Mouse (Mus musculus): Measurements from ENCODE around the gene Numb. TPM values are rescaled to one million over a fixed set of nuclear protein-coding genes. Genes with fewer than 3 reads are reported as not detected.
"Not testable (repeated sequence)": the region's sequence is repeated elsewhere in the genome, so short reads cannot be mapped to it uniquely, and the experiment has no call there.

Numb gene
- polyA plus RNA-seq, 1 experiment from 2014 or later: 37.6 TPM

DNA sequence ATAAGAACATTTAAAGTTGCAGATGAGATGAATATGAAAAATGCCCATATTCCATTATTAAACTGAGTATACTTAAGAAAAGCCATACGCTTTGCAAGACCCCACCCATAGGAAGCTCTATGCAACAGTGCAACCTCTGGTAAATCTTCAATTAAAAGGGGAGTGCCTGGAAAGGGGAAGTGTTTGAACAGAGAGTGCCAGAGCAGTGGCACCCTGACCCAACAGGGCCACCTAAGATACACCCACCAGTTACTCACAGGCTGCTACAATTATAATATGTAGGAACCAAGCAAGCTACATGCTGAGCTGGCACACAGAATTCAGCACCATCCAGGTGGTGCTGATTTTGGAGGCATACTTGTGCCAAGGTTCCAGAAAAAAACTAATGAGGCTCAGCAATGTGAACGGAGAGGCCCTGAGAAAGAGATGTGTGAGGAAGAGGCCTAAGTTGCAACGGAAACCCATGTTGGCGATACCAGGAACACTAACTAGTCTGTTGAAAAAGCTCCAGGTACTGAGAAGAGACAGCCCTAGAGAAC lies 7.5 kb downstream of the Numb start:
- DNase-seq (ENCODE audit: low spot score) (no peak), ATAC-seq (ENCODE audit: insufficient number of reproducible peaks, low FRiP score, low TSS enrichment, low read depth) (no peak)
- Histone ChIP-seq H3K9ac (ENCODE audit: low read length) (no peak overlapping the region), H3K4me1 (ENCODE audit: control insufficient read depth, insufficient read depth, low read length) (no peaks in the 10 kb centered on the region), H3K4me2 (ENCODE audit: low read depth, severe bottlenecking) (no peak overlapping the region), H3K27me3 (ENCODE audit: control insufficient read depth, insufficient read depth, low read length) (no peaks in the 10 kb centered on the region), H3K9me3 (ENCODE audit: control insufficient read depth, low read length) (no peaks in the 10 kb centered on the region), H3K36me3 (ENCODE audit: control insufficient read depth, insufficient read depth, low read length) (no peaks in the 10 kb centered on the region), H3K4me3 (ENCODE audit: low read depth, low read length) (no peak overlapping the region), H3K27ac (replicated peaks; ENCODE audit: low read depth, low read length) (no peak overlapping the region)
- WGBS: 89% methylated on average over 4 of the region's 4 CpGs

DNA sequence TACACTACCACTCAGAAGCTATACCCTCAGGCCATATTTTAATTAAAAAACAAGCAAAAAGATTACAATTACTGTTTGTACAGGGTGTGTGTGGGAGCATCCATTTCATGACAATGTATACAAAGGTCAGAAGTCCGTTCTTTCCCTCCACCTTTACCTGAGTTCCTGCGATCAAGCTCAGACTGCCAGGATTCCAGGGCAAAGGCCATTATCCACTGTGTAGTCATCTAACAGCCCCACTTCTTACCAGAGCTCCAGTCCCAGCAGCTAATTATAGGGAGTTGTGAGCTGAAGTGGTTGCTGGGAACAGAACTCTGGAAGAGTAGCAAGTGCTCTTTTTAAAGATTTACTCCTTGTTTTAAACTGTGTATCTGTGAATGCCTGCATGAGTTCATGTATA lies 11.3 kb downstream of the Numb start:
- no peaks in the 10 kb centered on the region for H3K9me3 ChIP-seq (ENCODE audit: control insufficient read depth, low read length)
- 83% methylated on average over 2 of the region's 2 CpGs for WGBS
- no peak for DNase-seq (ENCODE audit: low spot score)
- H3K27me3 ChIP-seq (ENCODE audit: control insufficient read depth, insufficient read depth, low read length): no peaks in the 10 kb centered on the region
- H3K9ac ChIP-seq (ENCODE audit: low read length): no peak overlapping the region
- ATAC-seq (ENCODE audit: insufficient number of reproducible peaks, low FRiP score, low TSS enrichment, low read depth): no peak
- H3K36me3 ChIP-seq (ENCODE audit: control insufficient read depth, insufficient read depth, low read length): no peaks in the 10 kb centered on the region
- no peak overlapping the region for H3K4me3 ChIP-seq (ENCODE audit: low read depth, low read length)
- H3K27ac ChIP-seq (replicated peaks; ENCODE audit: low read depth, low read length): no peak overlapping the region
- H3K4me2 ChIP-seq (ENCODE audit: low read depth, severe bottlenecking): no peak overlapping the region
- no peaks in the 10 kb centered on the region for H3K4me1 ChIP-seq (ENCODE audit: control insufficient read depth, insufficient read depth, low read length)

DNA sequence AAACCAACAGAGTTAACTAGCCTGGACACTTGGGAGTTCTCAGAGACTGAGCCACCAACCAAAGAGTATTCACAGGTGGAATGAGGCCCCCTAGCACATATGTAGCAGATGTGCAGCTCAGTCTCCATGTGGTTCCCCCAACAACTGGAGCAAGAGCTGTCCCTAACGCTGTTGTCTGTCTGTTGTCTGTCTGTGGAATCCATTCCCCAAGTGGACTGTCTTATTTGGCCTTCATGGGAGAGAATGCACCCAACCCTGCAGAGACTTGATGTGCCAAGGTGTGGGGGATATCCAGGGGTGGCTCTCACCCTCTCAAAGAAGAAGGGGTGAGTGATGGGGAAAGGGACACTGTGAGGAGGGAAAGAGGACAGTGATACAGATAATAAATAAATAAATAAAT lies 28.8 kb downstream of the Numb start:
- H3K4me2 ChIP-seq (ENCODE audit: low read depth, severe bottlenecking): no peak overlapping the region
- H3K36me3 ChIP-seq (ENCODE audit: control insufficient read depth, insufficient read depth, low read length): no peaks in the 10 kb centered on the region; the same call in 1 of the 2 replicates
- no peak overlapping the region for H3K27ac ChIP-seq (replicated peaks; ENCODE audit: low read depth, low read length)
- ATAC-seq (ENCODE audit: insufficient number of reproducible peaks, low FRiP score, low TSS enrichment, low read depth) (no peak), DNase-seq (ENCODE audit: low spot score) (no peak)
- no peaks in the 10 kb centered on the region for H3K4me1 ChIP-seq (ENCODE audit: control insufficient read depth, insufficient read depth, low read length)
- no peaks in the 10 kb centered on the region for H3K9me3 ChIP-seq (ENCODE audit: control insufficient read depth, low read length)
- 91% methylated on average over 1 of the region's 1 CpGs for WGBS
- no peak overlapping the region for H3K4me3 ChIP-seq (ENCODE audit: low read depth, low read length)
- no peaks in the 10 kb centered on the region for H3K27me3 ChIP-seq (ENCODE audit: control insufficient read depth, insufficient read depth, low read length)
- no peak overlapping the region for H3K9ac ChIP-seq (ENCODE audit: low read length)

DNA sequence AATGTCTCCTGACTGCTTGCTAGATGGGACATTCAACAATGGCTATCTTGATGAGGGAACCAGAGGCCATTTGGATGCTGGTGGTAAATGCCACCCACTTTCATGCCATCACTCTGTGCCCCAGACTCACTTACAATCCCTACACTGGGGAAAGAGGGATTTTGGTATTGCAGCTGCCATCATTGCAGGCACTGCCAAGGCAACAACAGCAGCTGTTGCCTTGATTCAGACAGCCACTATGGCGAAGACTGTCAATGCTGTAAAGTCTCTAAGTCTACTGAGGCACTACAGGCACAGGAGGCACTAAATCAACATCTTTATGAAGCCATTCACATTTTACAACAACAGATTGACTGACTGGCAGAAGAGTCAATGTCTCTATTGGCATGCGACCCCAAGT lies 30.5 kb downstream of the Numb start:
- H3K4me3 ChIP-seq (ENCODE audit: low read depth, low read length): no peak overlapping the region
- no peaks in the 10 kb centered on the region for H3K4me1 ChIP-seq (ENCODE audit: control insufficient read depth, insufficient read depth, low read length)
- 97% methylated on average over 2 of the region's 2 CpGs for WGBS

DNA sequence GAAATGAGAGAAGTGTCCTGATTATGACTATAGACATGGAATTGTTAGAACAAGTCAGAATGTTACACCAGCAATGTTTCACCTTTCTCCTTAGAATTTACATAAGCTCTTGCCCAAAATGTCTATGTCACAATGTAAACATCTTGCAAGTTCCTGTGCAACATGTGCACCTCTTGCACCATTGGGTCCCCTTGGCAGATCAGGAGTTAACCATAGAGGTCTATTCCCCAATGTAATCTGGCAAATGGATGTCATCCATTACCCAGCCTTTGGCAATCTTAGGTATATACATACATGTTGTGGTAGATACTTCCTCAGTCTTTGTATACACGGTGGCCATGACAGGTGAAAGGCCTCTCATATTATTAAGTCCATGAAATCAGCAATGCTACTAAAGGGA lies 32.6 kb downstream of the Numb start:
- no peak for DNase-seq (ENCODE audit: low spot score)
- Histone ChIP-seq H3K9me3 (ENCODE audit: control insufficient read depth, low read length) (no peaks in the 10 kb centered on the region), H3K4me3 (ENCODE audit: low read depth, low read length) (no peak overlapping the region), H3K36me3 (ENCODE audit: control insufficient read depth, insufficient read depth, low read length) (no peaks in the 10 kb centered on the region; the same call in 1 of the 2 replicates), H3K4me1 (ENCODE audit: control insufficient read depth, insufficient read depth, low read length) (no peaks in the 10 kb centered on the region), H3K27me3 (ENCODE audit: control insufficient read depth, insufficient read depth, low read length) (no peaks in the 10 kb centered on the region), H3K27ac (replicated peaks; ENCODE audit: low read depth, low read length) (no peak overlapping the region), H3K4me2 (ENCODE audit: low read depth, severe bottlenecking) (no peak overlapping the region), H3K9ac (ENCODE audit: low read length) (no peak overlapping the region)
- no peak for ATAC-seq (ENCODE audit: insufficient number of reproducible peaks, low FRiP score, low TSS enrichment, low read depth)
- 97% methylated on average over 1 of the region's 1 CpGs for WGBS

More for the DNA sequence above, 30.5 kb downstream of the Numb start:
- Histone ChIP-seq H3K9ac (ENCODE audit: low read length) (no peak overlapping the region), H3K27me3 (ENCODE audit: control insufficient read depth, insufficient read depth, low read length) (no peaks in the 10 kb centered on the region), H3K9me3 (ENCODE audit: control insufficient read depth, low read length) (no peaks in the 10 kb centered on the region), H3K36me3 (ENCODE audit: control insufficient read depth, insufficient read depth, low read length) (no peaks in the 10 kb centered on the region; the same call in 1 of the 2 replicates), H3K4me2 (ENCODE audit: low read depth, severe bottlenecking) (no peak overlapping the region), H3K27ac (replicated peaks; ENCODE audit: low read depth, low read length) (no peak overlapping the region)
- DNase-seq (ENCODE audit: low spot score) (no peak), ATAC-seq (ENCODE audit: insufficient number of reproducible peaks, low FRiP score, low TSS enrichment, low read depth) (no peak)

DNA sequence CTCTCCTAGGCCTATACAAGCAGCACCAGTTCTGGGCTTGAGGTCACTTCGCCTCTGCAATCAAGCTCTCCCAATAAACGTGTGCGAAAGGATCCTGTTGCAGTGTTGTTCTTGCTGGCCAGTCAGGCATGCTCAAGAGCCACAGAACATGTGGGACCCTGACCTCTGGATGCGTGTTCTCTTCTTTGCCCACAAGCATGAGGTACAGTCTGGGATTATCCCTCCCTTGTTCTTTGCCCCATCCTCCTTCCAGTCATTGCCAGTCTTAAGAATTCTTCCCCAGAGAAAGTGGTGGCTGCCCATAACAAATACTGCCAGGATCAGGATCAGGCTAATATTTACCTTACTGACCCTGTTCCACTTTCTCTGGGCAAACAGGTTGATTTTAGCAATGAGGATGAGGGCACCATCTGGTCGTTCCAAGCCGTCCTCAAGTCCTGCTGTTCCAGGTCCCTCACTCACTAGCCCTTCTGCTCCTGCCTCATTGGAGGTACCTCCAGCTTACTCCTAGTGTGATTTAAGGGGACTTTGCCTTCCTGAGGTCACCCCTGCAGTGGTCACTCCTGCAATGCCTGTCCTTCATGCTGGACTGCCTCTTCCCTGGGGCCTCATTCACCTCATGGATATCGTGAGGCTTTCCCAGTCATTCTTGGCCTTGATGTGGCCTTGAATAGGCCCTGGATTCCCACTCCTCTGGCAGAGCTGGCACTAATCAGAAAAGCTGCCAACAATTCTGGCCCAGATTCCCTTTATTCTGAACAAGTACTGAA lies 36.0 kb downstream of the Numb start:
- DNase-seq (ENCODE audit: low spot score) (no peak), ATAC-seq (ENCODE audit: insufficient number of reproducible peaks, low FRiP score, low TSS enrichment, low read depth) (no peak)
- 94% methylated on average over 7 of the region's 7 CpGs for WGBS

DNA sequence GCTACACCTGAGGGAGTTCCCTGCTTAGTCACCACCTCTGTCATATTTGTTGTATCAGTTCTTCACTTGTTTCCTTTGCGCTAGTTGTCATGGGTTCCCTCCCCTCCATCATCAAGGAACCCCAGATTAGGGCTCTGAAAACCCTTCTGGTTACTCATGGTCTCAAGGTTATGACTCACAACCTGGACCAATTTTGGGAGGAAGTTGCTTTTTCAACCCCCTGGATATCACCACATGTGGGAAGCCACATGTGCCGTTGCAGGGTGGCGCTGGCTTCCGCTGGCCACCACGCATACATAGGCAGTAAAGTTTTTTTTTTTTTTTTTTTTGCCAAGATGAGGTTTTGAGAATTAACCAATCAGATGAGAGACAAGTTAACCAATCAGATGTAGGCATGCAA lies 36.7 kb downstream of the Numb start:
- 96% methylated on average over 5 of the region's 5 CpGs for WGBS
- not testable (repeated sequence) for H3K27ac ChIP-seq (replicated peaks; ENCODE audit: low read depth, low read length); ATAC-seq (ENCODE audit: insufficient number of reproducible peaks, low FRiP score, low TSS enrichment, low read depth); H3K36me3 ChIP-seq (ENCODE audit: control insufficient read depth, insufficient read depth, low read length); H3K4me1 ChIP-seq (ENCODE audit: control insufficient read depth, insufficient read depth, low read length); DNase-seq (ENCODE audit: low spot score); H3K9me3 ChIP-seq (ENCODE audit: control insufficient read depth, low read length); H3K4me3 ChIP-seq (ENCODE audit: low read depth, low read length); H3K4me2 ChIP-seq (ENCODE audit: low read depth, severe bottlenecking); H3K9ac ChIP-seq (ENCODE audit: low read length); H3K27me3 ChIP-seq (ENCODE audit: control insufficient read depth, insufficient read depth, low read length)

More for the DNA sequence above, 36.0 kb downstream of the Numb start:
- Histone ChIP-seq H3K27ac (replicated peaks; ENCODE audit: low read depth, low read length) (no peak overlapping the region), H3K4me1 (ENCODE audit: control insufficient read depth, insufficient read depth, low read length) (no peaks in the 10 kb centered on the region), H3K36me3 (ENCODE audit: control insufficient read depth, insufficient read depth, low read length) (no peaks in the 10 kb centered on the region), H3K4me2 (ENCODE audit: low read depth, severe bottlenecking) (no peak overlapping the region), H3K9ac (ENCODE audit: low read length) (no peak overlapping the region), H3K9me3 (ENCODE audit: control insufficient read depth, low read length) (no peaks in the 10 kb centered on the region), H3K27me3 (ENCODE audit: control insufficient read depth, insufficient read depth, low read length) (no peaks in the 10 kb centered on the region), H3K4me3 (ENCODE audit: low read depth, low read length) (no peak overlapping the region)

DNA sequence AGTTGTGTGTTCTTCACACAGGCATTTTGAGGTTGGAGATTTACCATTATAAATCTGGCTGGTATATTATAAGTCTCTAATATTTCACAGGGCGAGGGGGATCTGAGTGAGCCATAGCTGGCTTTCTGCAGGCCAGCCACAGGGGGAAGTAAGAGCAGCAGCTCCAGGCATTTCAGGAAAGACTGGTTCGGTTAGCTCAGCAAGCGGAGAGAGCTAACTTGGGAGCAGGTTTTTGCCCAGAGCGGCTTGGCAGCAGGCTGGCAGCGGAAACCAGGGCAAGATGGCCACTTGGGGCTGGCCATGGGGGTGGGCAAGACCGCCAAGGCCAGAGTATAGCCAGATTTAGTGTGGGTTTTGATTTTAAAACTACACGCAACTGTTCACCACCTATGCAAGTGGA lies 39.2 kb downstream of the Numb start:
- Histone ChIP-seq H3K27me3 (ENCODE audit: control insufficient read depth, insufficient read depth, low read length) (no peaks in the 10 kb centered on the region), H3K4me1 (ENCODE audit: control insufficient read depth, insufficient read depth, low read length) (no peaks in the 10 kb centered on the region), H3K36me3 (ENCODE audit: control insufficient read depth, insufficient read depth, low read length) (no peaks in the 10 kb centered on the region), H3K27ac (replicated peaks; ENCODE audit: low read depth, low read length) (no peak overlapping the region), H3K9me3 (ENCODE audit: control insufficient read depth, low read length) (no peaks in the 10 kb centered on the region), H3K9ac (ENCODE audit: low read length) (no peak overlapping the region), H3K4me3 (ENCODE audit: low read depth, low read length) (no peak overlapping the region), H3K4me2 (ENCODE audit: low read depth, severe bottlenecking) (no peak overlapping the region)
- ATAC-seq (ENCODE audit: insufficient number of reproducible peaks, low FRiP score, low TSS enrichment, low read depth) (no peak), DNase-seq (ENCODE audit: low spot score) (no peak)
- WGBS: 88% methylated on average over 7 of the region's 7 CpGs
